Mouse (Mus musculus) midbrain, embryonic 14.5 days (tissue): ENCODE measurements around the gene Atp2c2. TPM values are rescaled to one million over a fixed set of nuclear protein-coding genes. Genes with fewer than 3 reads are reported as not detected.

Experiments used
- ATAC-seq: fragments of 200-750 bp; cut with Nextera tagmentation; 2 replicates; pipeline ENCODE4 v1.8.0; 2017; ENCODE audit warnings: moderate number of reproducible peaks, moderate library complexity; ENCODE audit not compliant: low FRiP score, low TSS enrichment
- DNase-seq: peaks from one replicate; pipeline ENCODE4 v3.0.0-alpha.2; 2015
- H3K27ac ChIP-seq: fragments of 300-500 bp; sonication (generic); replicated peaks from 2 replicates; pipeline ENCODE4 v1.5.1; 2014; ENCODE audit warnings: mild to moderate bottlenecking, low read depth, low read length, moderate library complexity
- H3K27me3 ChIP-seq: fragments of 300-500 bp; sonication (generic); 2 replicates; pipeline ENCODE4 v1.6.1; 2014; ENCODE audit warnings: low read length, control low read depth, mixed read lengths; ENCODE audit not compliant: control insufficient read depth, insufficient read depth
- H3K36me3 ChIP-seq: fragments of 300-500 bp; sonication (generic); 2 replicates; pipeline ENCODE4 v1.6.1; 2014; ENCODE audit warnings: low read length, control low read depth; ENCODE audit not compliant: control insufficient read depth, insufficient read depth
- H3K4me1 ChIP-seq: fragments of 300-500 bp; sonication (generic); 2 replicates; pipeline ENCODE4 v1.6.1; 2014; ENCODE audit warnings: mild to moderate bottlenecking, antibody characterized with exemption, low read length, control low read depth; ENCODE audit not compliant: control insufficient read depth, insufficient read depth
- H3K4me2 ChIP-seq: fragments of 300-500 bp; sonication (generic); 2 replicates; pipeline ENCODE4 v1.6.1; 2014; ENCODE audit warnings: mild to moderate bottlenecking, low read length, moderate library complexity
- H3K4me3 ChIP-seq: fragments of 300-500 bp; sonication (generic); replicated peaks from 2 replicates; pipeline ENCODE4 v1.5.1; 2014; ENCODE audit warnings: low read depth, low read length
- H3K9ac ChIP-seq: fragments of 300-500 bp; sonication (generic); replicated peaks from 2 replicates; pipeline ENCODE4 v1.6.1; 2014; ENCODE audit warnings: mild to moderate bottlenecking, low read length, moderate library complexity
- H3K9me3 ChIP-seq: fragments of 300-500 bp; sonication (generic); 2 replicates; pipeline ENCODE4 v1.6.1; 2016; ENCODE audit warnings: low read length, control low read depth, mixed read lengths; ENCODE audit not compliant: control insufficient read depth
- WGBS: fragments of 180-500 bp; shearing (Covaris S2); extraction: QIAGEN DNeasy Blood & Tissue Kit; methylation state at CpG from one replicate; pipeline ENCODE4 v1.1.7; 2014; 5-methylcytosine and 5-hydroxymethylcytosine counted together
- polyA plus RNA-seq: library from polyadenylated mRNA; unstranded; fragments of >200 nt; fragmentation: Nextera tagmentation; extraction: Ambion mirVana; gene quantifications from 2 replicates; pipeline ENCODE4 v1.2.1, GENCODE M21; 2014

Gene Atp2c2
- polyA plus RNA-seq, 1 experiment from 2014 or later = 0.08 TPM

- Histone ChIP-seq H3K27me3 (no peaks in the 10 kb centered on the region), H3K27ac (no peak overlapping the region), H3K4me3 (no peak overlapping the region), H3K9ac (no peak overlapping the region), H3K9me3 (no peaks in the 10 kb centered on the region), H3K4me1 (peaks cover 10% of the 10 kb centered on the region), H3K36me3 (no peaks in the 10 kb centered on the region), H3K4me2 (no peak overlapping the region)
- WGBS = 7% methylated on average over 5 of the region's 5 CpGs
- ATAC-seq (no peak), DNase-seq (peak; percentile 91)
Measured at GRCm38 (mm10) chr8:119782715-119783114, 82.9 kb downstream of the Atp2c2 start.

- Histone ChIP-seq H3K4me3 (no peak overlapping the region), H3K27me3 (no peaks in the 10 kb centered on the region), H3K9me3 (no peaks in the 10 kb centered on the region), H3K9ac (no peak overlapping the region), H3K4me2 (no peak overlapping the region), H3K36me3 (no peaks in the 10 kb centered on the region), H3K4me1 (peaks cover 6% of the 10 kb centered on the region; the same call in 1 of the 2 replicates), H3K27ac (no peak overlapping the region)
- WGBS = 83% methylated on average over 6 of the region's 6 CpGs
- DNase-seq = no peak
- ATAC-seq = no peak
Measured at GRCm38 (mm10) chr8:119783579-119783978, 83.8 kb downstream of the Atp2c2 start.

- ATAC-seq (no peak), DNase-seq (no peak)
- Histone ChIP-seq H3K27ac (no peak overlapping the region), H3K27me3 (no peaks in the 10 kb centered on the region), H3K4me1 (0 out of 2 replicates have a peak, but pooled peaks cover 2% of the 10 kb centered on the region), H3K4me2 (no peak overlapping the region), H3K9ac (no peak overlapping the region), H3K9me3 (no peaks in the 10 kb centered on the region), H3K36me3 (no peaks in the 10 kb centered on the region), H3K4me3 (no peak overlapping the region)
- WGBS = 48% methylated on average over 9 of the region's 9 CpGs
Measured at GRCm38 (mm10) chr8:119784141-119784574, 84.3 kb downstream of the Atp2c2 start.

GRCm38 (mm10) chr8:119784676-119785075 lies 84.9 kb downstream of the Atp2c2 start:
- H3K4me1 ChIP-seq = 0 out of 2 replicates have a peak, but pooled peaks cover 2% of the 10 kb centered on the region
- no peaks in the 10 kb centered on the region for H3K27me3 ChIP-seq
- H3K4me2 ChIP-seq = no peak overlapping the region
- H3K9ac ChIP-seq = no peak overlapping the region
- no peak for ATAC-seq
- 54% methylated on average over 7 of the region's 7 CpGs for WGBS
- H3K4me3 ChIP-seq = no peak overlapping the region
- DNase-seq = no peak
- no peak overlapping the region for H3K27ac ChIP-seq
- H3K9me3 ChIP-seq = no peaks in the 10 kb centered on the region
- no peaks in the 10 kb centered on the region for H3K36me3 ChIP-seq

- Histone ChIP-seq H3K4me2 (no peak overlapping the region), H3K4me1 (peaks cover 4% of the 10 kb centered on the region; the same call in 1 of the 2 replicates), H3K36me3 (no peaks in the 10 kb centered on the region), H3K27me3 (no peaks in the 10 kb centered on the region), H3K9ac (no peak overlapping the region), H3K27ac (no peak overlapping the region; the same call in 1 of the 2 replicates), H3K4me3 (no peak overlapping the region), H3K9me3 (no peaks in the 10 kb centered on the region)
- ATAC-seq (peak; percentile 67), DNase-seq (peak; percentile 23)
- WGBS = 38% methylated on average over 18 of the region's 18 CpGs
Measured at GRCm38 (mm10) chr8:119785764-119786405, 86.1 kb downstream of the Atp2c2 start.

GRCm38 (mm10) chr8:119786871-119787270 lies 87.1 kb downstream of the Atp2c2 start:
- ATAC-seq = no peak
- Histone ChIP-seq H3K27me3 (no peaks in the 10 kb centered on the region), H3K4me3 (no peak overlapping the region), H3K27ac (no peak overlapping the region), H3K4me2 (no peak overlapping the region), H3K36me3 (no peaks in the 10 kb centered on the region), H3K9me3 (no peaks in the 10 kb centered on the region), H3K9ac (no peak overlapping the region), H3K4me1 (peaks cover 14% of the 10 kb centered on the region)
- no peak for DNase-seq
- 89% methylated on average over 3 of the region's 3 CpGs for WGBS

- WGBS = 61% methylated on average over 4 of the region's 4 CpGs
Measured at GRCm38 (mm10) chr8:119787341-119787740, 87.5 kb downstream of the Atp2c2 start.

GRCm38 (mm10) chr8:119788607-119789381 lies 89.0 kb downstream of the Atp2c2 start:
- no peaks in the 10 kb centered on the region for H3K36me3 ChIP-seq
- no peak overlapping the region for H3K4me2 ChIP-seq
- ATAC-seq (no peak), DNase-seq (no peak)
- 73% methylated on average over 9 of the region's 9 CpGs for WGBS
- peaks cover 21% of the 10 kb centered on the region for H3K4me1 ChIP-seq
- no peak overlapping the region for H3K4me3 ChIP-seq
- no peak overlapping the region for H3K27ac ChIP-seq
- 0 out of 2 replicates have a peak overlapping the region, but pooled peaks have one; percentile 3 for H3K9ac ChIP-seq
- no peaks in the 10 kb centered on the region for H3K27me3 ChIP-seq
- no peaks in the 10 kb centered on the region for H3K9me3 ChIP-seq

More at GRCm38 (mm10) chr8:119787341-119787740, 87.5 kb downstream of the Atp2c2 start:
- Histone ChIP-seq H3K4me2 (no peak overlapping the region), H3K36me3 (no peaks in the 10 kb centered on the region), H3K4me1 (peaks cover 18% of the 10 kb centered on the region), H3K4me3 (no peak overlapping the region), H3K27ac (no peak overlapping the region), H3K27me3 (no peaks in the 10 kb centered on the region), H3K9ac (no peak overlapping the region), H3K9me3 (no peaks in the 10 kb centered on the region)
- ATAC-seq (no peak), DNase-seq (no peak)
